Mouse (Mus musculus) retina, postnatal 7 days (tissue): ENCODE measurements around the gene Cyth1.

Experiments used
- DNase-seq: peaks from one replicate; pipeline ENCODE4 v3.0.0-alpha.2; 2012; ENCODE audit warnings: low read depth, low spot score

The Cyth1 gene

GRCm38 (mm10) chr11:118198296-118198600, 50.1 kb downstream of the Cyth1 start:
- no peak for DNase-seq

GRCm38 (mm10) chr11:118197508-118198295, 50.7 kb downstream of the Cyth1 start:
- peak; percentile 56 for DNase-seq

- no peak for DNase-seq
These were observed 51.5 kb downstream of the Cyth1 start for GRCm38 (mm10) chr11:118196824-118197388.

- DNase-seq: no peak
These were observed 54.8 kb downstream of the Cyth1 start for GRCm38 (mm10) chr11:118193390-118194147.

GRCm38 (mm10) chr11:118192973-118193372, 55.4 kb downstream of the Cyth1 start:
- no peak for DNase-seq

- no peak for DNase-seq
These were observed 65.6 kb downstream of the Cyth1 start for GRCm38 (mm10) chr11:118182768-118183167.

GRCm38 (mm10) chr11:118182353-118182752, 66.0 kb downstream of the Cyth1 start:
- DNase-seq: no peak

- DNase-seq: no peak
These were observed 68.2 kb downstream of the Cyth1 start for GRCm38 (mm10) chr11:118180199-118180598.

GRCm38 (mm10) chr11:118178236-118178635, 70.2 kb downstream of the Cyth1 start:
- no peak for DNase-seq

- DNase-seq: no peak
These were observed 73.6 kb downstream of the Cyth1 start for GRCm38 (mm10) chr11:118174752-118175151.

GRCm38 (mm10) chr11:118172768-118173167, 75.6 kb downstream of the Cyth1 start:
- DNase-seq: peak; percentile 42

GRCm38 (mm10) chr11:118170333-118170732, 78.1 kb downstream of the Cyth1 start:
- no peak for DNase-seq

GRCm38 (mm10) chr11:118168714-118169113, 79.7 kb downstream of the Cyth1 start:
- no peak for DNase-seq

GRCm38 (mm10) chr11:118166626-118167025, 81.8 kb downstream of the Cyth1 start:
- DNase-seq: no peak

- DNase-seq: no peak
These were observed 82.7 kb downstream of the Cyth1 start for GRCm38 (mm10) chr11:118165681-118166080.

GRCm38 (mm10) chr11:118164566-118164965, 83.8 kb downstream of the Cyth1 start:
- DNase-seq: no peak

GRCm38 (mm10) chr11:118162245-118162644, 86.1 kb downstream of the Cyth1 start:
- no peak for DNase-seq

GRCm38 (mm10) chr11:118161240-118161639, 87.2 kb downstream of the Cyth1 start:
- DNase-seq: no peak

GRCm38 (mm10) chr11:118160763-118161162, 87.6 kb downstream of the Cyth1 start:
- no peak for DNase-seq

GRCm38 (mm10) chr11:118158753-118159152, 89.6 kb downstream of the Cyth1 start:
- no peak for DNase-seq

- DNase-seq: no peak
These were observed 91.8 kb downstream of the Cyth1 start for GRCm38 (mm10) chr11:118156480-118157060.

- DNase-seq: no peak
These were observed 95.4 kb downstream of the Cyth1 start for GRCm38 (mm10) chr11:118152964-118153363.
